Mouse (Mus musculus) kidney, postnatal 14 days (tissue): ENCODE data around the gene Fam83f.
"Not testable (repeated sequence)": the region's sequence is repeated elsewhere in the genome, so short reads cannot be mapped to it uniquely, and the experiment has no call there.

Experiments used
- DNase-seq: peaks from one replicate; pipeline ENCODE4 v3.0.0; 2022; ENCODE audit warnings: mixed read lengths

Fam83f gene

GRCm38 (mm10) chr15:80707088-80707487 lies 35.4 kb downstream of the Fam83f start:
- peak; percentile 92 for DNase-seq

GRCm38 (mm10) chr15:80709593-80709992 lies 37.9 kb downstream of the Fam83f start:
- DNase-seq, result peak; percentile 67

- DNase-seq, result no peak
Observed at GRCm38 (mm10) chr15:80710257-80710607, 38.6 kb downstream of the Fam83f start.

GRCm38 (mm10) chr15:80710608-80711363 lies 39.1 kb downstream of the Fam83f start, which contains the start of gene Tnrc6b:
TSS of gene Tnrc6b (plus strand) at chr15:80711313.
- peak; percentile 98 for DNase-seq

- DNase-seq, result peak; percentile 64
Observed at GRCm38 (mm10) chr15:80711401-80712151, 39.9 kb downstream of the Fam83f start.

GRCm38 (mm10) chr15:80714299-80714698 lies 42.7 kb downstream of the Fam83f start:
- DNase-seq, result no peak

- DNase-seq, result no peak
Observed at GRCm38 (mm10) chr15:80716631-80717135, 45.0 kb downstream of the Fam83f start.

GRCm38 (mm10) chr15:80717431-80717830 lies 45.8 kb downstream of the Fam83f start:
- DNase-seq, result no peak

GRCm38 (mm10) chr15:80720249-80720648 lies 48.6 kb downstream of the Fam83f start:
- DNase-seq, result no peak

- DNase-seq, result no peak
Observed at GRCm38 (mm10) chr15:80721861-80722260, 50.2 kb downstream of the Fam83f start.

- no peak for DNase-seq
Observed at GRCm38 (mm10) chr15:80722366-80722765, 50.7 kb downstream of the Fam83f start.

GRCm38 (mm10) chr15:80729477-80729876 lies 57.8 kb downstream of the Fam83f start:
- DNase-seq, result no peak

- DNase-seq, result no peak
Observed at GRCm38 (mm10) chr15:80731043-80731442, 59.4 kb downstream of the Fam83f start.

GRCm38 (mm10) chr15:80731511-80731910 lies 59.9 kb downstream of the Fam83f start:
- no peak for DNase-seq

- peak; percentile 41 for DNase-seq
Observed at GRCm38 (mm10) chr15:80732266-80733030, 60.8 kb downstream of the Fam83f start.

- DNase-seq, result no peak
Observed at GRCm38 (mm10) chr15:80735300-80735699, 63.7 kb downstream of the Fam83f start.

GRCm38 (mm10) chr15:80735708-80736107 lies 64.1 kb downstream of the Fam83f start:
- DNase-seq, result not testable (repeated sequence)

GRCm38 (mm10) chr15:80736553-80736952 lies 64.9 kb downstream of the Fam83f start:
- no peak for DNase-seq

GRCm38 (mm10) chr15:80738244-80738643 lies 66.6 kb downstream of the Fam83f start:
- no peak for DNase-seq

GRCm38 (mm10) chr15:80739972-80740371 lies 68.3 kb downstream of the Fam83f start:
- DNase-seq, result no peak

- DNase-seq, result no peak
Observed at GRCm38 (mm10) chr15:80741836-80742235, 70.2 kb downstream of the Fam83f start.

GRCm38 (mm10) chr15:80742991-80743474 lies 71.4 kb downstream of the Fam83f start:
- no peak for DNase-seq

- DNase-seq, result no peak
Observed at GRCm38 (mm10) chr15:80743606-80744005, 72.0 kb downstream of the Fam83f start.
